Mouse (Mus musculus) spleen, postnatal 14 days (tissue): ENCODE data around the gene Entpd7.

Experiments used
- DNase-seq, 2 experiments: peaks; one replicate each; pipeline ENCODE4 v3.0.0; 2021 to 2022; ENCODE audit warnings: low spot score in 2 of 2

Entpd7 gene

GRCm38 (mm10) chr19:43674730-43675524, 14.5 kb upstream of the Entpd7 start, which contains the start of gene Slc25a28:
TSS of gene Slc25a28 (minus strand) at chr19:43674881.
- DNase-seq: peak; percentile 90 to 95

DNA sequence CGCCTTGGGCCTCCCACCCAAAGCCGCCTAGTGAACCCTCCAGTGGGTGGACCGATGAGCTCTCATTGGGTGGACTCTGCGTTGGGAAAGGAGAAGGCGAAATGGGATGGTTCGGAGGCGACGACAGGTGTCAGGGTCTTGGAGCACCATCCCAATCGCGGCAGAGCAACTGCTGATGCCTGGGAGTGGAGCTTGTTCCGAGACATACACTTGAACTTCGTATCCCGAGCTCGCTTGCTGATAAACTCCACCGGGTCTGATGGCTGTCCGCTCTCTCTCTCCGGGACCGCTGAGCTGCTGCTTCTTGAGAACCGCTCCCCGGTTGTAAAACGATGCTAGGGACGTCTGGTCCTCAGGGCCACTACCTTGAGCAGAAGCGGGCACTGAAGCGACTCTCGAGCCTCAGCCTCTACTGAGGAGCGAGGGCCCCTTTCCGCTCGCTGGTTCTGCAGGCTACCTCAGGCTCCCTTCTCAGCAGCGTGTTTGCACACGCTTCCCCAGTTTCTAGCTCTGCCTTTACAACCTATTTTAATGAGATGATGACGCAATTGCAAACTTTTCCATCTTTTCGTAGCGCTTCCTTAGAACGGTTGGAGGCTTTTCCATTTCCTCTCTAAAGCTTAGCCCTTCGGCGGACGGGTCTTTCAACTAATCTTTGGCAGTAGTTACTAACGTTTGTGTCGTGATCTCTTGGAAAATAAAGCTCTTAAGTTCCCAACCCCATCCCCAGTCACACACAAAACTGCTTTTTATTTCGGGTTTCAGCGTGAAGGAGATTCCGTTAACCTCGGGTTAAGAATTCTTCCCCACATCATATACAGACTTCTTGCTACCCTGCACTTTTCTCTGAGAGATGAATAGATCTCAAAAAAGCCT, 13.7 kb upstream of the Entpd7 start:
- peak; percentile 24 to 34 for DNase-seq

DNA sequence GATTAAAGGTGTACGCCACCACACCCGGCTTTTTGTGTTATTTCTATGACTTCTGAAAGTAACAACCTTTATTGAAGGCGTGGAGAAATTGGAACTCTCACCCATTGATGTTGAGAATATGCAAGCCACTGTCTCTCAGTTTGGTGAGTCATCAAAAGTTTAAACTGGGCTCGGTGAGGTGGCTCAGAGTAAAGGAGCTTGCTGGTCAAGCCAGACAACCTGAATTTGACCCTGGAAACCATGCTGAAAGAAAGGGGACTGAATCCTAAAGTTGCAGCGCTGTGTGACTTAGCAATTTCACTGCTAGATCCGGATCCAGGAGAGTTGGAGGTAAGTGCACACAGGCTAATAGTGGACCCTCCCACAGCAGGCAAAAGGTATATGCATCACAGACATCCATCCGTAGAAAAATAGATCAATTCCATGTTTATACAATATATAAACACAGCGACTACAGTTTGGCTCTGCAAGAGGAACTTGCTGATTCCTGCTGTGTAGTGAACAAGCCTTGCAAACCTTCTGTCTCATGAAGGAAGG, 10.9 kb upstream of the Entpd7 start:
- no peak for DNase-seq

GRCm38 (mm10) chr19:43679474-43679981, 9.9 kb upstream of the Entpd7 start:
- no peak for DNase-seq

DNA sequence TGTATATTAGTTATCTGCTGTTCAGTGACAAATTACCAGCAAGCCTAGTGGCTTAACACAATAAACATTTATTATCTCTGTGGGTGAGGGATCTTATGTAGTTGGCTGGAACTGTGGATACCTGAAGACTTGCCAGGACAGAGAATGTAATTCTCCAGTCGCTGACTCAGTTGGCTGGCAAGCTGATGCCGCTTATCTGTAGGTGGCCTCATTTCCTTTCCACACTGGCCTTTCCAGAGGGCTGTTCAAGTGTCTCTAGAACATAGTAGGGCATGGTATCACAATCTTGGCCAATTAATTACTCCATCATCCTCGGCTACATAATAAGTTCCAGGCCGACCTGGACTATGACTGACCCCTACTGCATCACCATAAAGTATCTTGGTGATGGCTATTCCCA, 7.9 kb upstream of the Entpd7 start:
- no peak for DNase-seq

- no peak for DNase-seq
Observed at GRCm38 (mm10) chr19:43692815-43693214, 3.3 kb downstream of the Entpd7 start.

DNA sequence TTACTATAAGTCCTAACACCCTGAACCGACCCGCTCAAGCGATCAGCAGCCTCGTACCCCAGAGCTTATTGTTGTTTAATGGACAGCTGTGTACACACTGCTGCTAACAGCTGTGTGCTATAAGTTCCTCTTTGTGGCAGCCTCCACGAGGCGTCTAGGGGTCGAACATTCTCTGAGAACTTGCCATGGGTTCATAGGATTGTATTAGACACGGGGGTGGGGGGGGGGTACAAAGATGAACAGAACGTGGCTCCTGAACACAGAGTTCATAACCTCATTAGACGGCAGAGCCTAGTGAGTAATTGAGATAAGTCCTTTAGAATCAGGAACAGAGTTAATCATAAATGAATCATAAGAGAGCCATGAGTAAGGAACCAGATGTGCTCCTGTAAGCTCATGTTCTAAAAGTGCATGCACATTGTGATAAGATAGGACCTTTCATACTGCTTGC, 6.1 kb downstream of the Entpd7 start:
- no peak for DNase-seq

DNA sequence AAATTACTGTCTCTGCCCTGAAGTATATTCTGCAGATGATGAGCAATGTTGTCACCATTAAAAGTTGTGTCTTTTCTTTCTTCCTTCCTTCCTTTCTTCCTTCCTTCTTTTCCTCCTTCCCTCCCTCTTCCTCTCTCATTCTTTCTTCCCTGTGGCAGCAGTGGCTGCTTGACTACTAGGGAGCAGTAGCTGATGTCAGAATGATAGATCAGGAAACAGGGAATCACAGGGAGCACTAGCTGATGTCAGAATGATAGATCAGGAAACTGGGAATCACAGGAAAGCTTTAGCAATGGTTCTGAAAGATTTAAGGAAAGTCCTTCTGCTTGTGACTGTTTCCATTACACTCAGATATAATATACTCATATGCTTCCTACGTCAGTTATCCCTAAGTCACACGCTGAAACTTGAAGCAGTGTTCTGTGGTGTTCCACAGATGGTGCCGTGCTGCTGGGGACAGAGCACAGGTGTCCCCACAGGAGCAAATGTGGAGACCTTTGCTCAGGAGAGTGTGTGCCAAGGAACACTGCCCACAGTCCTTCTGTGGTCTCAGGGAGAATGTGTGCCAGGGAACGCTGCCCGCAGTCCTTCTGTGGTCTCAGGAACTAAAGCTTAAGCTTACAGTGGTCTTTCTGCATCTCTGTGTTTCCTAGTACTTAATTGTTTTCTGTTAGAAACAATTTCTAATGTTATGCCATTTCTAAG, 8.3 kb downstream of the Entpd7 start:
- no peak for DNase-seq

GRCm38 (mm10) chr19:43699021-43699762, 9.7 kb downstream of the Entpd7 start:
- no peak for DNase-seq

DNA sequence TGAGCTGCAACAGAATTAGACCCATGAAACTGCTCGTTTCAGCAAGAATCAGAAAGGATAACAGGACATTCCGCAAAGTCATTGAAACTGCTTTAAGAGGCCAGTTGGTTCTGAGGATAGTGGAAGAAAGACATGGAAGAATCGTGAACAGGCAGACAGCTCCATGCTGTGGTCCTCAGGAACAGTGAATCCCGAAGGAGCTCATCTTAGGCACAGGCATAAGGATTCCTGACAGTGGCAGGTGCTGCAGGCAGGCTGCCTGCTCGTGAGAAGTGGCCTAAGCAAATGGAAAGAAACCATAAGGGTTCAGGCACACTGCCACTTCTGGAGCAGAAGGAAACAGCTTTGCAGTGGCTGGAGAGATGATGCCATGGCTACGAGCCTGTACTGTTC, 10.3 kb downstream of the Entpd7 start:
- DNase-seq: no peak

DNA sequence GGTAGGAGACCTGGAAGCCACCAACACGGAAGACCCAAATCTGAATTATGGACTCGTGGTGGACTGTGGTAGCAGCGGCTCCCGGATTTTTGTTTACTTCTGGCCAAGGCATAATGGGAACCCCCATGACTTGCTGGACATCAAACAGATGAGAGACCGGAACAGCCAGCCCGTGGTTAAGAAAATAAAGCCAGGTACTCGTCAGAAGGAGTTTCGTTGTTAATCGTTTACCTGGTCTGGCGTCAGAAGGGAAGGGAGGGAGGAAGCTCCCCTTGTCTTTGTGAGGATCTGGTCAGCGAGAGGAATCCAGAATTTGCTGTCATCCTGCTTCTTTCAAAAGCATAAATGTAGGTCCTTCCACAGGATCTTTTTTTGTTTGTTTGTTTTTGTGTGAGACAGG, 14.7 kb downstream of the Entpd7 start:
- DNase-seq: no peak

- DNase-seq: no peak
Observed at GRCm38 (mm10) chr19:43704787-43705497, 15.5 kb downstream of the Entpd7 start.

- no peak for DNase-seq
Observed at GRCm38 (mm10) chr19:43708206-43708605, 18.7 kb downstream of the Entpd7 start.

GRCm38 (mm10) chr19:43709317-43709716, 19.8 kb downstream of the Entpd7 start:
- no peak for DNase-seq

GRCm38 (mm10) chr19:43711159-43711916, 21.9 kb downstream of the Entpd7 start:
- DNase-seq: no peak

- DNase-seq: no peak
Observed at GRCm38 (mm10) chr19:43711971-43712370, 22.5 kb downstream of the Entpd7 start.

DNA sequence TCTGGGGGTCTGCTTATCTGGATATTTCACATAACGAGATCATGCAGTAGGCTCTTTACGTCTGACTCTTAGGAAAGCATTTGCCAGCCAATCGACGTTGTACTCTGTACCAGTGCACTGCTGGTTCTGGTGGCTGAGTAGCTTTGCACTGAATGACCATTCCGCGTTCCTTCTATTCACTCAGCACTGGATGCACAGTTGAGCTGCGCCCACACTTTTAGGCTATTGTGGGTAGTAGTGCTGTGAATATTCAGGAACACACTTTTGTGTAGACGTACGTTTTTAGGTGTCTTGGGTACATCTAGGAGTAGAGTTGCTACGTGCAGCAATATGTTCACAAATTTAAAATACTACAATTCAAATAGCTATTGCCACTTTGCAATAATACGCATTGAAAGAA, 30.6 kb downstream of the Entpd7 start:
- DNase-seq: no peak

DNA sequence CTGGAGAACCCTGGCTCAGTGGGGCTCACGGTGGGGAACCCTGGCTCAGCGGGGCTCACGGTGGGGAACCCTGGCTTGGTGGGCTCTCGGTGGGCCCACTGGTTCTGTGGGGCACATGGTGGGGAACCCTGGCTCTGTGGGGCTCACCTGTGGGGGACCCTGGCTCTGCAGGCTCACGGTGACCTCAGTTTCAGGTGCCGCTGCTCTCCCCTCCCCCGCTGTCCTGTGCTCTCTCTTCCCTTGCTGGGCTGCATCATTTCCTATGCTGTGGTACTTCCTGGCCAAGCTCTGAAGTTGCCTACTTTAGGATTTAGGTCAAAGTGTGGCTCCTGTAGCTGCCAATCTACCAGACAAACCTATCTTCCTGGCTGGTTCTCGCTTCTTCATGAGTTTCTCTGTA, 33.4 kb downstream of the Entpd7 start:
- DNase-seq: no peak

DNA sequence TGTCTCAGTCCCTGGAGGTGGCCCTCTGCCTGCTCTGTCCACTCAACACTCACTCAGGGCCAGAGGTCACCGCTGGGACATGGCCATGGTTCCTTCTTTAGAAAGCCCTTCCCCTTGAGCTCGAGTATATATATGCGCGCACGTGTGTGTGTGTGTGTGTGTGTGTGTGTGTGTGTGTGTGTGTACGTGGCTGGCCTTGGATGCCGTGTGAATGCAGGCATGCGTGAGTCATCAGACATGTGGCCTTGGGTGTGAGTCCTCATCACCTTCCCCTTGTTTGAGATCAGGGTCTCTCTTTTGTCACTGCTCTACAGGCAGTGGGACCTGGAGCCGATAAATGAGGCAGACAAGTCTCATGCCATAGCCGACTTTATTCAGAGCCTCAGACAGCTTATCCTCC, 34.0 kb downstream of the Entpd7 start:
- DNase-seq: no peak

DNA sequence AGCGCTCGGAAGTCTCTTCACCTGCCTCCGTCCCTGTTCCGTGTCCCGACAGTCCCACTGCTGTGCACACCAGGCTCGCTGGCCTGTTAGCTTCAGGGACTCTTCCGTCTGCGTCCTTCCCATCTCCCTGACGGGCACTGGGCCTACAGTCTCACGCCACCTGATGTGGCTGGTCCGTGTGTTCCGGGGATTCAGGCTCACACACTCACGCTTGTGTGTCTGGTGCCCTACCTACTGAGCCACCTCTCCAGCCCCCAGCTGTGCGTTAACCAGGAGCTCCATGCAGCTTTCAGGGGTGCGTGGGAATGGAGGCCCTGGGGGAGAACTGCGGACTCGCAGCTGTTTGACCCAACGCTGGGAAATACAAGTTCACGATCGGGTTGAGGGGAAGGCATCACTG, 34.7 kb downstream of the Entpd7 start:
- DNase-seq: no peak
